Mouse (Mus musculus): ENCODE data around the gene Psmb9. TPM values are rescaled to one million over a fixed set of nuclear protein-coding genes. Genes with fewer than 3 reads are reported as not detected.
"Not testable (repeated sequence)": the region's sequence is repeated elsewhere in the genome, so short reads cannot be mapped to it uniquely, and the experiment has no call there.

The Psmb9 gene
- polyA plus RNA-seq (2015; fragmentation: Nextera tagmentation; extraction: Ambion mirVana) = 0.89 and 1.5 TPM in 2 replicates

DNA sequence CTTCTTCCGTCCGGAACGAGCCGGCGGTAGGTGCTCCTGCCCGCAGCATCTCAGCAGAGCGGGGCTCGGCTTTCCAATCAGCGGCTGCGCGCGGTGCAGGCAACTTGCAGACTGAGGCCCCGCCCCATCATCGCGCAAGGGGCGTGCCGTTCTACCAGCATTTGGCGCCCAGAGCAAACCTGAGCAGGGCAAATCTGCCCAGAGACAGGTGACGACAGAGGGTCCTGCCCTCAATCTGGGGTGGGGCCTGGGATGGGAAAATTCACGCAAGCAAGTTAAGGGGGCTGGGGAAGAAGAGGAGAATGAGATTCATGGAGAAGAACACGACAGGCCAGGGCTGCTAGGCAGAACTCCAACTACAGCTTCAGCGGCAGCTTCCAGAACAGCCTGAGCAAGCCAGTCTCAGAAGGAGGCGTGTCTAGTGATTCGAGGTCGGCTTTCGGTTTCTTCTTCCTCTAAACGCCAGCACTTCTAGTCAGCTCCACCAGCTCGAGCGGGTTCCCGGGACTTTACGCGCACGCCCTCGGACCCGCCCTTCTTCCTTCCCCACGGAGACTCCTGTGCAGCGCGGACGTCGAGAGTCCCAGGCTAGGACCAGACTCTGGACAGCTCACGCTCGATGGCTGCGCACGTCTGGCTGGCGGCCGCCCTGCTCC lies at the start of gene Psmb9, which contains the start of gene Tap1:
Gene Psmb9 (minus strand): TSS at position 504 of the 656 bp plus-strand sequence.
Gene Tap1 (plus strand): TSS at position 293 of the 656 bp plus-strand sequence.
- peak within 1 kb of the TSS; percentile 42 for H3K4me3 ChIP-seq
- H3K27me3 ChIP-seq = peaks cover 93% of the 10 kb centered on the region
- ATAC-seq (ENCODE audit: low FRiP score) = peak; percentile 93
- H3K9me3 ChIP-seq = no peaks in the 10 kb centered on the region
- peaks cover 20% of the 10 kb centered on the region for H3K4me1 ChIP-seq (replicated peaks)
- H3K9ac ChIP-seq = peak within 1 kb of the TSS; percentile 70
- H3K27ac ChIP-seq = no peak within 1 kb of the TSS
- no peaks in the 10 kb centered on the region for H3K36me3 ChIP-seq
- H3K4me2 ChIP-seq = peak within 1 kb of the TSS; percentile 70
- WGBS = under 1% methylated on average over 46 of the region's 46 CpGs

DNA sequence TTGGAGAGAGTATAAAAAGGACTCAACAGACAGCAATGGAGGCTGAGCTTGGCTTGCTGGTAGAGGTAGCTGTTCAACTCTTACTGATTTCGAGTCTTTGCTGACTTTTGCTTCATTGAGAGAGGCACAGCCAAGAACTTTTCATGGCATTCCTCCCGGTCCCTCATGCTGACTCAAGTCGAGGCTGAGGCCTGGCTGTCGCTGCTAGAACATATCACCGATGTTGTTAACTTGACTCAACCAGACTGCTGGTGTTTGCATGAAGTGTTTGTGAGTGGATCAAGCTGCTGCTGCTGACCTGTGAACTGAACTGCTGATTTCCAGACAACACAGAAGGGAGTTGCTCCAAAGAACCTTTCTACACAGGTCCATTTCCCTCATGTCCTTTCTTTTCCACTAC lies 49.1 kb upstream of the Psmb9 start:
- Histone ChIP-seq H3K4me2 (no peak overlapping the region), H3K36me3 (no peaks in the 10 kb centered on the region), H3K27ac (no peak overlapping the region), H3K9me3 (no peaks in the 10 kb centered on the region), H3K4me1 (replicated peaks) (no peaks in the 10 kb centered on the region), H3K9ac (no peak overlapping the region), H3K4me3 (no peak overlapping the region), H3K27me3 (no peaks in the 10 kb centered on the region)
- ATAC-seq (ENCODE audit: low FRiP score) = no peak
- WGBS = 83% methylated on average over 5 of the region's 5 CpGs

DNA sequence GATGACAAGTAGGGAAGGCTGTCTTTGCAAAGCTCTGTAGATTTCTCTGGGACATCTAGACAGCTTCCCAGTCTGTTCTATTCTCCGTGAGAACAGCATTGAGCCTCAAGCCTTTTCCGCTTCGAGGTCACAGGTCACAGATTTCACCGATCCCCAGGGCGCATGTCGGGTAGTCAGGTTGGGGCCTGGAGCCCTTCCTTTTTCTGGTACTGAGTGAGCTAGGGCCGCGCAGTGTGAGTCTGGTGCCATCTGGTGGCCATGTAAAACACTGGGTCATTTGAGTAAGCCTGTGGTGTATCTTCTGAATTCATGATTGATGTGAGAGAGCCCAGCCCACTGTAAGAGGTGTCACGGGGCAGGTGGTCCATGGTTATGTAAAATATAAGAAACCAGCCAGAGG lies 47.4 kb upstream of the Psmb9 start:
- Histone ChIP-seq H3K4me3 (no peak overlapping the region), H3K4me2 (no peak overlapping the region), H3K27ac (no peak overlapping the region), H3K27me3 (no peaks in the 10 kb centered on the region), H3K36me3 (no peaks in the 10 kb centered on the region), H3K9ac (no peak overlapping the region), H3K4me1 (replicated peaks) (no peaks in the 10 kb centered on the region), H3K9me3 (no peaks in the 10 kb centered on the region)
- no peak for ATAC-seq (ENCODE audit: low FRiP score)
- WGBS = 55% methylated on average over 9 of the region's 9 CpGs

DNA sequence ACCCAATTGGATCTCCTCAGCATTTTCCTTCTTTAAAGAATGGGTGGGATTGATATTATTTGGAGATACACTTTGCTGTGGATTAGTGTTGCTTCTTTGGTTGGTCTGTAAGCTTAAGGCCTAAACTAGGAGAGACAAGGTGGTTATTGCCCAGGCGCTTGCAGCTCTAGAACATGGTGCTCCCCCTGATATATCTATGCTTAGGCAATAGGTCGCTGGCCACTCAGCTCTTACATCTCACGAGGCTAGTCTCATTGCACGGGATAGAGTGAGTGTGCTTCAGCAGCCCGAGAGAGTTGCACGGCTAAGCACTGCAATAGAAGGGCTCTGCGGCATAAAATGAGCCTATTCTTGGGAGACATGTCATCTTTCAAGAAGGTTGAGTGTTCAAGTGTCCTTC lies 44.5 kb upstream of the Psmb9 start:
- H3K27me3 ChIP-seq; ATAC-seq (ENCODE audit: low FRiP score); H3K9me3 ChIP-seq; H3K36me3 ChIP-seq; H3K9ac ChIP-seq; H3K27ac ChIP-seq; H3K4me2 ChIP-seq; H3K4me3 ChIP-seq; H3K4me1 ChIP-seq (replicated peaks): not testable (repeated sequence)
- 88% methylated on average over 7 of the region's 7 CpGs for WGBS

DNA sequence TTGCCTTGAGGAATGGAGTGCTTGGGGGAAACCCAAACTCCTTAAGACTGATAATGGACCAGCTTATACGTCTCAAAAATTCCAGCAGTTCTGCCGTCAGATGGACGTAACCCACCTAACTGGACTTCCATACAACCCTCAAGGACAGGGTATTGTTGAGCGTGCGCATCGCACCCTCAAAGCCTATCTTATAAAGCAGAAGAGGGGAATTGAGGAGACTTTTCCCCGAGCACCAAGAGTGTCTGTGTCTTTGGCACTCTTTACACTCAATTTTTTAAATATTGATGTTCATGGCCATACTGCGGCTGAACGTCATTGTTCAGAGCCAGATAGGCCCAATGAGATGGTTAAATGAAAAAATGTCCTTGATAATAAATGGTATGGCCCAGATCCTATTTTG lies 43.4 kb upstream of the Psmb9 start:
- H3K9ac ChIP-seq; H3K9me3 ChIP-seq; H3K36me3 ChIP-seq; H3K27ac ChIP-seq; H3K4me2 ChIP-seq; H3K4me3 ChIP-seq; H3K4me1 ChIP-seq (replicated peaks); H3K27me3 ChIP-seq; ATAC-seq (ENCODE audit: low FRiP score): not testable (repeated sequence)
- 93% methylated on average over 9 of the region's 9 CpGs for WGBS

DNA sequence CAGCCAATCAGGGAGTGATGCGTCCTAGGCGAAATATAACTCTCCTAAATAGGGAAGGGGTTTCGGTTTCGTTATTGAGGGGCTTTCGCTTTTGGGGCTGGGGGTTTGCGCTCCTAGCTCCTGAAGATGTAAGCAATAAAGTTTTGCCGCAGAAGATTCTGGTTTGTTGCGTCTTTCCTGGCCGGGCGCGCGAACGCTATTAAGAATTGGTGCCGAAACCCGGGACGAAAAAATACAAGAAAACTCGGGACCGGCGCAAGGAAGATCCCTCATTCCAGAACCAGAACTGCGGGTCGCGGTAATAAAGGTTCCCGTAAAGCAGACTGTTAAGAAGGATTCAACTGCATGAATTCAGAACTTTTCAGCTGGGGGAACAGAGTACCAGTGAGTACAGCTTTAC lies 38.3 kb upstream of the Psmb9 start:
- not testable (repeated sequence) for ATAC-seq (ENCODE audit: low FRiP score); H3K36me3 ChIP-seq; H3K4me3 ChIP-seq; H3K27ac ChIP-seq; H3K9me3 ChIP-seq; H3K4me1 ChIP-seq (replicated peaks); H3K9ac ChIP-seq; H3K27me3 ChIP-seq; H3K4me2 ChIP-seq
- WGBS = 96% methylated on average over 14 of the region's 23 CpGs

DNA sequence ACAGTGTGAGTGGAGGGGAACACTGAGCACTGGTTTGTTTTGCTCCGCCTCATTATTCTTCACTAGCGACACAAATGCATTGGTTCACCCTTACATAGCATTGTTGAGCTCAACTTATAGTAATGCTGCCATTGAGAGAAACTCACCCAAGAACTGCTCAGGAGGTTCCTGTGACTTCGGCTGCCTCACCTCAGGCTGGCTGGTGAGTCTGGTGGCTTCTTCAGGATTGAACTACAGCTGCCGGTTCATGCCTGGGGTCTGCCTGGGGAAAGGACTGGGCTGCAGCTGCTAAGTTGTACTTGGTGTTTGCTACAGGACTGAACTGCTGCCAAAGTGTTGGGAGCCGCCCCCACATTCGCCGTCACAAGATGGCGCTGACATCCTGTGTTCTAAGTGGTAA lies 37.9 kb upstream of the Psmb9 start:
- H3K9me3 ChIP-seq = 0 out of 2 replicates have a peak, but pooled peaks cover 5% of the 10 kb centered on the region
- no peak for ATAC-seq (ENCODE audit: low FRiP score)
- H3K4me3 ChIP-seq = no peak overlapping the region
- H3K36me3 ChIP-seq = no peaks in the 10 kb centered on the region
- 95% methylated on average over 8 of the region's 8 CpGs for WGBS
- no peak overlapping the region for H3K27ac ChIP-seq
- H3K27me3 ChIP-seq = no peaks in the 10 kb centered on the region
- no peak overlapping the region for H3K9ac ChIP-seq
- H3K4me2 ChIP-seq = no peak overlapping the region
- H3K4me1 ChIP-seq (replicated peaks) = no peaks in the 10 kb centered on the region

DNA sequence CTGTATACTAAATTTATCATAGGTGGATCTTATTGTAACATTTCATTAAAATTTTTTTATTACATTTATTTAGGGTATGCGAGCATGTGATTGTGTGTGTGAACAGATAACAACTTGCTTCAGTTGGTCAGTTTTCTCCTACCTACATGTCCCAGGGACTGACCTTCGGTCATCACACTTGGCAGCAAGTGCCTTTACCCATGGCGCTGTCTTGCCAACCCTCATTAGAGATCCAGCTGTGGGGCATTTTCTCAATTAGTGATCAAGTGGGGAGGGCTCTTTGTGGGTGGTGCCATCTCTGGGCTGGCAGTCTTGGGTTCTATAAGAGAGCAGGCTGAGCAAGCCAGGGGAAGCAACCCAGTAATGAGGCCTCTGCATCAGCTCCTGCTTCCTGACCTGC lies 37.3 kb upstream of the Psmb9 start:
- 87% methylated on average over 3 of the region's 3 CpGs for WGBS
- ATAC-seq (ENCODE audit: low FRiP score) = no peak

DNA sequence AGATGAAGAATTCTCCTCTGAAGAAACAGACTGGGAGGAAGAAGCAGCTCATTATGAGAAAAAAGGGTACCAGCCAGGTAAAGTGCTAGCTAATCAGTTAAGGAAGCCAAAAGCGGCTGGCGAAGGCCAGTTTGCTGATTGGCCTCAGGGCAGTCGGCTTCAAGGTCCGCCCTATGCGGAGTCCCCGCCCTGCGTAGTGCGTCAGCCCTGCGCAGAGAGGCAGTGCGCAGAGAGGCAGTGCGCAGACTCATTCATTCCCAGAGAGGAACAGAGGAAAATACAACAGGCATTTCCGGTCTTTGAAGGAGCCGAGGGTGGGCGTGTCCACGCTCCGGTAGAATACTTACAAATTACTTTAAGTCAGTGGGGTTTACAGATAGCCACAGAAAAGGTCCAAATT lies 32.8 kb upstream of the Psmb9 start:
- not testable (repeated sequence) for H3K9ac ChIP-seq; H3K4me2 ChIP-seq; H3K9me3 ChIP-seq; ATAC-seq (ENCODE audit: low FRiP score); H3K36me3 ChIP-seq; H3K27me3 ChIP-seq; H3K4me1 ChIP-seq (replicated peaks); H3K27ac ChIP-seq; H3K4me3 ChIP-seq
- WGBS = 97% methylated on average over 10 of the region's 16 CpGs

More for the DNA sequence above, 37.3 kb upstream of the Psmb9 start:
- Histone ChIP-seq H3K27ac (no peak overlapping the region), H3K9me3 (0 out of 2 replicates have a peak, but pooled peaks cover 5% of the 10 kb centered on the region), H3K27me3 (no peaks in the 10 kb centered on the region), H3K4me3 (no peak overlapping the region), H3K4me2 (no peak overlapping the region), H3K9ac (no peak overlapping the region), H3K4me1 (replicated peaks) (no peaks in the 10 kb centered on the region), H3K36me3 (no peaks in the 10 kb centered on the region)

DNA sequence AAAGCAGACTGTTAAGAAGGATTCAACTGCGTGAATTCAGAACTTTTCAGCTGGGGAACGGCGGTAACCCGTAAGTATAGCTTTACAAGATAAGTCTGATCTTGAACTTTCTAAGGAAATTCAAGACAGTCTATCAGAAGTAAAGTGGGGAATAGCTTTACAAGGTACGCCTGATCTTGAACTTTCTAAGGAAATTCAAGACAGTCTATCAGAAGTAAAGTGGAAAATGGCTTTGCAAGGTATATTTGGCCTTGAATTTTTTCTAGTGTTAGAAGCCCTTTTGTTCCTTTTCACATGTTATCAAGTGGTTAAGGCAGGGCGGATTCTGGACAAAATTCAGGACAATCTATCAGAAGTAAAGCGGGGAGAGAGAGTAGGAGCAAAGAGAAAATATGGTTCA lies 32.2 kb upstream of the Psmb9 start:
- H3K27me3 ChIP-seq = peaks cover 11% of the 10 kb centered on the region
- H3K4me2 ChIP-seq; H3K4me3 ChIP-seq; H3K9me3 ChIP-seq; H3K27ac ChIP-seq; H3K36me3 ChIP-seq; H3K9ac ChIP-seq; ATAC-seq (ENCODE audit: low FRiP score); H3K4me1 ChIP-seq (replicated peaks): not testable (repeated sequence)
- WGBS = 97% methylated on average over 4 of the region's 7 CpGs

DNA sequence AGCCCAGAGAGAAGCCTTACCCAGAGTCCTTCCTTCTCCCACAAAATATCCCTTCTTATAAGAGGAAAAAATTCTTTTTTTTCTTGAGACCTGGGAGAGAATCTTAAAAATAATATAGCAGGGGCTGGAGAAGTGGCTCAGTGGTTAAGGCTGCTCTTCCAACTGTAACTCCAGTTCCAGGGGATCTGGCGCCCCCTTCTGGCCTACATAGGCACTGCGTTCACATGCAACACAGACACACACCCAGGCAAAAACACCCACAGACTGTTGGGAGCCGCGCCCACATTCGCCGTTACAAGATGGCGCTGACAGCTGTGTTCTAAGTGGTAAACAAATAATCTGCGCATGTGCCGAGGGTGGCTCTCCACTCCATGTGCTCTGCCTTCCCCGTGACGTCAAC lies 31.5 kb upstream of the Psmb9 start:
- H3K4me2 ChIP-seq; H3K27ac ChIP-seq; H3K9ac ChIP-seq; H3K4me3 ChIP-seq; H3K4me1 ChIP-seq (replicated peaks); ATAC-seq (ENCODE audit: low FRiP score); H3K9me3 ChIP-seq; H3K36me3 ChIP-seq: not testable (repeated sequence)
- H3K27me3 ChIP-seq = peaks cover 18% of the 10 kb centered on the region
- WGBS = 97% methylated on average over 9 of the region's 11 CpGs

DNA sequence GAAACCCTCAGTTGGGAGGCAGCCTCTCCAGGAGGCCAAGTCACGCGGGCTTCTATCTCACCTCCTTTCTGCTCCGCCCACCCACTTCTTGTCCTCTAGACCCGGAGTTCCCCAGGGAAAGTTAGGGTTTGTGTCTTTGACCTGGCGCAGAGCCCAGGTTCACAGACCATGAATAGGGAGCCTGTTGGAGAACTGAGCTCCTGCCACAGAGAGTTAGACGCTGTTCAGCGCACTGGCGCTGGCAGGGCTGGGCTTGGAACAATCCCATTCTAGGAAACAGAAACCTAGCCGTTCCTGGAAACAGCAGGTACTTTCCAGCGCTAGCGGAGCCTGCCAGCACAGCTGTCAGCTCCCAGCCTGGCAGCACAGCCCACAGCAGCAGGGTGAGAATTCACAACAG lies 31.1 kb upstream of the Psmb9 start:
- Histone ChIP-seq H3K27me3 (peaks cover 22% of the 10 kb centered on the region), H3K27ac (no peak overlapping the region), H3K4me1 (replicated peaks) (no peaks in the 10 kb centered on the region), H3K4me2 (no peak overlapping the region), H3K4me3 (no peak overlapping the region), H3K36me3 (no peaks in the 10 kb centered on the region), H3K9ac (no peak overlapping the region), H3K9me3 (no peaks in the 10 kb centered on the region)
- WGBS = 78% methylated on average over 11 of the region's 11 CpGs
- no peak for ATAC-seq (ENCODE audit: low FRiP score)

DNA sequence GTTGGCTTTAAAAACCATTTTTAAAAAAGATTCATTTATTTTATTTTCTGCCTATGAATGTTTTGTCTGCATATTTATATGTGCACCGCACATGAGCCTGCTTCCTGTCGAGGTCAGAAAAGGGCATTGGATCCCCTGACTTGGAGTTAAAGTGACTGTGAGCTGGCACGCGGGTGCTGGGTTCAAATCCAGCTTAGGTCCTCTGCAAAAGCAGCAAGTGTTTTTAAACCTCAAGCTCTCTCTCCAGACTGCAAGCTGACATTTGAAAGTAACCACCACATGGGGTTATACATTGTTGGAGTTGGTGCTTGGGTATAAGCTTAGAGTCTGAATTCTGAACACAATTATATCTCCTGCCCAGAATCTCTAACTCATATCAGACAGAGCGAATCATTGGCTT lies 30.4 kb upstream of the Psmb9 start:
- H3K4me2 ChIP-seq = no peak overlapping the region
- ATAC-seq (ENCODE audit: low FRiP score) = no peak
- H3K27ac ChIP-seq = no peak overlapping the region
- 86% methylated on average over 5 of the region's 5 CpGs for WGBS
- no peak overlapping the region for H3K4me3 ChIP-seq
- no peak overlapping the region for H3K9ac ChIP-seq
- H3K9me3 ChIP-seq = no peaks in the 10 kb centered on the region
- no peaks in the 10 kb centered on the region for H3K4me1 ChIP-seq (replicated peaks)
- no peaks in the 10 kb centered on the region for H3K36me3 ChIP-seq
- peaks cover 29% of the 10 kb centered on the region for H3K27me3 ChIP-seq

All from hindbrain, embryonic 13.5 days (tissue).